Mouse (Mus musculus) testis, postnatal 10 days (tissue): Measurements from ENCODE around the gene Tmem82.

ENCODE experiments used
- DNase-seq: peaks from one replicate; pipeline ENCODE4 v3.0.0; 2021; ENCODE audit warnings: low spot score

The Tmem82 gene

GRCm38 (mm10) chr4:141618565-141619243 is at the start of gene Tmem82:
Gene Tmem82 (minus strand): TSS chr4:141618633.
- peak; percentile 74 for DNase-seq

- DNase-seq: no peak
Observed at GRCm38 (mm10) chr4:141664799-141665198, 46.4 kb upstream of the Tmem82 start, which contains the start of gene Plekhm2. Gene Plekhm2 (minus strand): TSS chr4:141664899.

GRCm38 (mm10) chr4:141664011-141664745 is 45.7 kb upstream of the Tmem82 start:
- DNase-seq: peak; percentile 81

GRCm38 (mm10) chr4:141663122-141663931 is 44.9 kb upstream of the Tmem82 start:
- peak; percentile 59 for DNase-seq

GRCm38 (mm10) chr4:141660884-141661283 is 42.5 kb upstream of the Tmem82 start:
- DNase-seq: no peak

- DNase-seq: no peak
Observed at GRCm38 (mm10) chr4:141659739-141660138, 41.3 kb upstream of the Tmem82 start.

- no peak for DNase-seq
Observed at GRCm38 (mm10) chr4:141658846-141659484, 40.5 kb upstream of the Tmem82 start.

- DNase-seq: no peak
Observed at GRCm38 (mm10) chr4:141656932-141657331, 38.5 kb upstream of the Tmem82 start.

GRCm38 (mm10) chr4:141655908-141656608 is 37.6 kb upstream of the Tmem82 start:
- no peak for DNase-seq

GRCm38 (mm10) chr4:141654509-141654908 is 36.1 kb upstream of the Tmem82 start:
- no peak for DNase-seq

- no peak for DNase-seq
Observed at GRCm38 (mm10) chr4:141653813-141654212, 35.4 kb upstream of the Tmem82 start.

GRCm38 (mm10) chr4:141653044-141653443 is 34.6 kb upstream of the Tmem82 start:
- no peak for DNase-seq

GRCm38 (mm10) chr4:141651944-141652343 is 33.5 kb upstream of the Tmem82 start:
- no peak for DNase-seq

GRCm38 (mm10) chr4:141651286-141651685 is 32.9 kb upstream of the Tmem82 start:
- DNase-seq: no peak

- peak; percentile 72 for DNase-seq
Observed at GRCm38 (mm10) chr4:141649244-141649643, 30.8 kb upstream of the Tmem82 start.

GRCm38 (mm10) chr4:141648262-141648661 is 29.8 kb upstream of the Tmem82 start:
- no peak for DNase-seq

- DNase-seq: no peak
Observed at GRCm38 (mm10) chr4:141647187-141647586, 28.8 kb upstream of the Tmem82 start.

- no peak for DNase-seq
Observed at GRCm38 (mm10) chr4:141645988-141646387, 27.6 kb upstream of the Tmem82 start.

- no peak for DNase-seq
Observed at GRCm38 (mm10) chr4:141643118-141643855, 24.9 kb upstream of the Tmem82 start.

- DNase-seq: no peak
Observed at GRCm38 (mm10) chr4:141641961-141642811, 23.8 kb upstream of the Tmem82 start.
